In the genomic region with DNA sequence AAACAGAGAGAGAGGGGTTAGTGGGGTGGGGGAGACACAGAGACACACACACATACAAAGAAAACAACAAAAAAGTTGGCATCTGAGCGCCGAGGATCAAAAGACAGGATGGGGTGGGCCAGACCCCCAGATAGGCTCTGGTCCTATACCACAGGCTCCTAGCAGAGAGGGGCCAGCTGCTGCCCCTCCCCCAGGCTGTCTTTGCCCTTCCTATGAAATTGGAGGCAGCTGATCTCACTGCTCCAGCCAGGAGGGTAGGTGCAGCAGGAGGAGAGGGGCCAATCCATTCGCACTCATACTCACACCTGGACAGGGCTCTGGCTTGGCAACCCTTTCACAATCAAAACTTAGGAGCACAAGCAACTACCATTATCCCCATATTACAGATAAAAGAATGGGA, we compare ENCODE assay signal across 8 mouse cellular contexts. TPM values are rescaled to one million over a fixed set of nuclear protein-coding genes. Genes with fewer than 3 reads are reported as not detected.
DNase-seq lines count a peak whose midpoint lies in the region; ATAC-seq lines count a peak whose summit lies in the region.

No protein-coding gene starts in this region.

- peak; percentile 5; the same call in 1 of the 2 replicates for ATAC-seq in kidney, embryonic 14.5 days (ENCODE audit: low FRiP score, low TSS enrichment)
- no peak for ATAC-seq in hindbrain, embryonic 14.5 days (ENCODE audit: low FRiP score)
- peak; percentile 19; the same call in 1 of the 2 replicates for ATAC-seq in midbrain, embryonic 15.5 days (replicated peaks)

- no peaks in the 10 kb centered on the region for H3K9me3 ChIP-seq in kidney, embryonic 14.5 days (ENCODE audit: control insufficient read depth, low read length)
- H3K9me3 ChIP-seq in hindbrain, embryonic 14.5 days (ENCODE audit: control insufficient read depth, low read length), result no peaks in the 10 kb centered on the region
- no peaks in the 10 kb centered on the region for H3K9me3 ChIP-seq in midbrain, embryonic 15.5 days

- H3K9ac ChIP-seq in kidney, embryonic 14.5 days (ENCODE audit: low read depth, low read length), result peak overlapping the region; percentile 5; the same call in 1 of the 2 replicates
- H3K9ac ChIP-seq in hindbrain, embryonic 14.5 days, result peak overlapping the region; percentile 32
- no peak overlapping the region; the same call in 1 of the 2 replicates for H3K9ac ChIP-seq in midbrain, embryonic 15.5 days

- H3K36me3 ChIP-seq in kidney, embryonic 14.5 days (ENCODE audit: control insufficient read depth, insufficient read depth, low read length), result no peaks in the 10 kb centered on the region
- no peaks in the 10 kb centered on the region for H3K36me3 ChIP-seq in hindbrain, embryonic 14.5 days (replicated peaks; ENCODE audit: control insufficient read depth, insufficient read depth)
- no peaks in the 10 kb centered on the region for H3K36me3 ChIP-seq in midbrain, embryonic 15.5 days (replicated peaks)

- no peak for DNase-seq in kidney, adult 8-10 months
- no peak for DNase-seq in hindbrain, embryonic 14.5 days (ENCODE audit: low spot score)
- DNase-seq in urinary bladder, postnatal 36 days (ENCODE audit: low spot score in 2 of 2), result no peak
- DNase-seq in spleen, adult 18-20 months, result no peak
- DNase-seq in embryo, embryonic 9.5 days (ENCODE audit: extremely low spot score), result no peak

- peak overlapping the region; percentile 87 for H3K27ac ChIP-seq in kidney, embryonic 14.5 days (ENCODE audit: low read depth, low read length)
- peak overlapping the region; percentile 92 for H3K27ac ChIP-seq in brown adipose tissue, adult 24 weeks (replicated peaks; ENCODE audit: low read depth, low read length)
- H3K27ac ChIP-seq in hindbrain, embryonic 14.5 days, result peak overlapping the region; percentile 89
- H3K27ac ChIP-seq in midbrain, embryonic 15.5 days, result peak overlapping the region; percentile 87

- peaks cover 13% of the 10 kb centered on the region; the same call in 1 of the 2 replicates for H3K4me1 ChIP-seq in kidney, embryonic 14.5 days (ENCODE audit: control insufficient read depth, insufficient read depth, low read length)
- peaks cover 15% of the 10 kb centered on the region for H3K4me1 ChIP-seq in brown adipose tissue, adult 24 weeks (ENCODE audit: control insufficient read depth, insufficient read depth, insufficient read length, low read length)
- peaks cover 31% of the 10 kb centered on the region for H3K4me1 ChIP-seq in hindbrain, embryonic 14.5 days (replicated peaks; ENCODE audit: control insufficient read depth, insufficient read depth, low read length)
- peaks cover 27% of the 10 kb centered on the region for H3K4me1 ChIP-seq in midbrain, embryonic 15.5 days

- no peaks in the 10 kb centered on the region for H3K27me3 ChIP-seq in kidney, embryonic 14.5 days (ENCODE audit: control insufficient read depth, insufficient read depth, low read length)
- no peaks in the 10 kb centered on the region for H3K27me3 ChIP-seq in hindbrain, embryonic 14.5 days (ENCODE audit: control insufficient read depth, insufficient read depth, low read length)
- 0 out of 2 replicates have a peak, but pooled peaks cover 3% of the 10 kb centered on the region for H3K27me3 ChIP-seq in midbrain, embryonic 15.5 days (replicated peaks)

- H3K4me2 ChIP-seq in kidney, embryonic 14.5 days (replicated peaks; ENCODE audit: low read depth, low read length), result peak overlapping the region; percentile 49
- peak overlapping the region; percentile 54 for H3K4me2 ChIP-seq in hindbrain, embryonic 14.5 days (replicated peaks)
- peak overlapping the region; percentile 56 for H3K4me2 ChIP-seq in midbrain, embryonic 15.5 days

- WGBS in kidney, embryonic 14.5 days, result 61% methylated on average over 3 of the region's 3 CpGs
- 68% methylated on average over 3 of the region's 3 CpGs for WGBS in hindbrain, embryonic 14.5 days
- 78% methylated on average over 3 of the region's 3 CpGs for WGBS in midbrain, embryonic 15.5 days

- peak overlapping the region; percentile 37 for H3K4me3 ChIP-seq in kidney, embryonic 14.5 days (ENCODE audit: low read length)
- peak overlapping the region; percentile 53 for H3K4me3 ChIP-seq in brown adipose tissue, adult 24 weeks (ENCODE audit: insufficient read depth, low read depth, low read length)
- H3K4me3 ChIP-seq in hindbrain, embryonic 14.5 days (replicated peaks; ENCODE audit: low read length), result peak overlapping the region; percentile 32
- H3K4me3 ChIP-seq in midbrain, embryonic 15.5 days, result peak overlapping the region; percentile 37

RNA-seq across cellular contexts. Expression of gene Lmna, which starts 0.5 kb away (rescaled TPM):
- polyA plus RNA-seq in kidney, embryonic 14.5 days (2014; fragmentation: Nextera tagmentation; extraction: Ambion mirVana), result 41.6 and 55.7 TPM in 2 replicates
- polyA plus RNA-seq in brown adipose tissue, adult 24 weeks (2012; ENCODE audit: insufficient read depth, insufficient read length, missing spikeins), result 33.8 and 35.7 TPM in 2 replicates
- 44.3 and 47.3 TPM in 2 replicates for polyA plus RNA-seq in hindbrain, embryonic 14.5 days (2014; fragmentation: Nextera tagmentation; extraction: Ambion mirVana)
- polyA plus RNA-seq in midbrain, embryonic 15.5 days (2015; fragmentation: Nextera tagmentation; extraction: Ambion mirVana), result 51.1 and 51.6 TPM in 2 replicates

RNA-seq across cellular contexts. Expression of gene Mex3a, which starts 22.9 kb away (rescaled TPM):
- polyA plus RNA-seq in kidney, embryonic 14.5 days (2014; fragmentation: Nextera tagmentation; extraction: Ambion mirVana), result 31.6 and 32.2 TPM in 2 replicates
- polyA plus RNA-seq in brown adipose tissue, adult 24 weeks (2012; ENCODE audit: insufficient read depth, insufficient read length, missing spikeins), result 0.16 and 0.21 TPM in 2 replicates
- 30.8 and 31.0 TPM in 2 replicates for polyA plus RNA-seq in hindbrain, embryonic 14.5 days (2014; fragmentation: Nextera tagmentation; extraction: Ambion mirVana)
- polyA plus RNA-seq in midbrain, embryonic 15.5 days (2015; fragmentation: Nextera tagmentation; extraction: Ambion mirVana), result 37.0 and 37.7 TPM in 2 replicates

RNA-seq across cellular contexts. Expression of gene Rab25, which starts 38.9 kb away (rescaled TPM):
- 14.2 and 16.7 TPM in 2 replicates for polyA plus RNA-seq in kidney, embryonic 14.5 days (2014; fragmentation: Nextera tagmentation; extraction: Ambion mirVana)
- not detected in 2 replicates for polyA plus RNA-seq in brown adipose tissue, adult 24 weeks (2012; ENCODE audit: insufficient read depth, insufficient read length, missing spikeins)
- 0.20 TPM in 1 of 2 replicates, not detected in the other for polyA plus RNA-seq in hindbrain, embryonic 14.5 days (2014; fragmentation: Nextera tagmentation; extraction: Ambion mirVana)
- 0.41 and 1.3 TPM in 2 replicates for polyA plus RNA-seq in midbrain, embryonic 15.5 days (2015; fragmentation: Nextera tagmentation; extraction: Ambion mirVana)

RNA-seq across cellular contexts. Expression of gene Lamtor2, which starts 43.6 kb away (rescaled TPM):
- polyA plus RNA-seq in kidney, embryonic 14.5 days (2014; fragmentation: Nextera tagmentation; extraction: Ambion mirVana), result 81.7 and 165 TPM in 2 replicates
- polyA plus RNA-seq in brown adipose tissue, adult 24 weeks (2012; ENCODE audit: insufficient read depth, insufficient read length, missing spikeins), result 209 and 224 TPM in 2 replicates
- 102 and 107 TPM in 2 replicates for polyA plus RNA-seq in hindbrain, embryonic 14.5 days (2014; fragmentation: Nextera tagmentation; extraction: Ambion mirVana)
- 206 and 232 TPM in 2 replicates for polyA plus RNA-seq in midbrain, embryonic 15.5 days (2015; fragmentation: Nextera tagmentation; extraction: Ambion mirVana)

RNA-seq across cellular contexts. Expression of gene Ubqln4, which starts 44.3 kb away (rescaled TPM):
- 51.4 and 73.4 TPM in 2 replicates for polyA plus RNA-seq in kidney, embryonic 14.5 days (2014; fragmentation: Nextera tagmentation; extraction: Ambion mirVana)
- 36.6 and 42.2 TPM in 2 replicates for polyA plus RNA-seq in brown adipose tissue, adult 24 weeks (2012; ENCODE audit: insufficient read depth, insufficient read length, missing spikeins)
- polyA plus RNA-seq in hindbrain, embryonic 14.5 days (2014; fragmentation: Nextera tagmentation; extraction: Ambion mirVana), result 42.9 and 53.6 TPM in 2 replicates
- polyA plus RNA-seq in midbrain, embryonic 15.5 days (2015; fragmentation: Nextera tagmentation; extraction: Ambion mirVana), result 45.9 and 48.0 TPM in 2 replicates

Comparison
In these comparisons a context has a peak if more than half of its experiments do, and no peak if none do; other contexts are left out.
1. RNA of gene Mex3a, which starts 22.9 kb away (polyA plus RNA-seq): 37.0 to 37.7 TPM in midbrain, embryonic 15.5 days, 31.6 to 32.2 TPM in kidney, embryonic 14.5 days and 30.8 to 31.0 TPM in hindbrain, embryonic 14.5 days; 0.16 to 0.21 TPM in brown adipose tissue, adult 24 weeks; every median in the first group is over 10 times any median in the second.
2. Peak in every context shown above with its lines, with median percentiles within 50 percentile points of each other: H3K27ac ChIP-seq, H3K4me2 ChIP-seq and H3K4me3 ChIP-seq.